Mouse (Mus musculus) ovary, adult 18-20 months (tissue): ENCODE measurements at regions not wholly inside any gene's neighbourhood (a gene's known extent, or its start where the extent isn't known, plus 50 kb on each side); places are given as distances from the start of the nearest gene placed in this dataset.
"Not testable (repeated sequence)": the region's sequence is repeated elsewhere in the genome, so short reads cannot be mapped to it uniquely, and the experiment has no call there.

ENCODE experiments used
- DNase-seq: peaks from one replicate; pipeline ENCODE4 v3.0.0; 2022; ENCODE audit warnings: low spot score, mixed read lengths

GRCm38 (mm10) chr16:9016040-9016761, 186.3 kb downstream of the 1810013L24Rik start:
- no peak for DNase-seq

- DNase-seq: no peak
Observed at GRCm38 (mm10) chr16:9016762-9017086, 186.8 kb downstream of the 1810013L24Rik start.

GRCm38 (mm10) chr16:9030717-9031116, 200.8 kb downstream of the 1810013L24Rik start:
- DNase-seq: no peak

GRCm38 (mm10) chr16:9043271-9043670, 213.4 kb downstream of the 1810013L24Rik start:
- no peak for DNase-seq

- no peak for DNase-seq
Observed at GRCm38 (mm10) chr16:9046864-9047263, 217.0 kb downstream of the 1810013L24Rik start.

GRCm38 (mm10) chr16:9054415-9054814, 224.5 kb downstream of the 1810013L24Rik start:
- no peak for DNase-seq

- no peak for DNase-seq
Observed at GRCm38 (mm10) chr16:9056430-9056829, 226.5 kb downstream of the 1810013L24Rik start.

- no peak for DNase-seq
Observed at GRCm38 (mm10) chr16:9071526-9071925, 241.6 kb downstream of the 1810013L24Rik start.

GRCm38 (mm10) chr16:9071956-9072355, 242.1 kb downstream of the 1810013L24Rik start:
- not testable (repeated sequence) for DNase-seq

- no peak for DNase-seq
Observed at GRCm38 (mm10) chr16:9074295-9074694, 244.4 kb downstream of the 1810013L24Rik start.

- no peak for DNase-seq
Observed at GRCm38 (mm10) chr16:9077451-9077850, 247.6 kb downstream of the 1810013L24Rik start.

- no peak for DNase-seq
Observed at GRCm38 (mm10) chr16:9078405-9078942, 248.6 kb downstream of the 1810013L24Rik start.

GRCm38 (mm10) chr16:9083040-9083439, 253.1 kb downstream of the 1810013L24Rik start:
- no peak for DNase-seq

- DNase-seq: no peak
Observed at GRCm38 (mm10) chr16:9083740-9084139, 253.8 kb downstream of the 1810013L24Rik start.

GRCm38 (mm10) chr16:9084581-9084980, 254.7 kb downstream of the 1810013L24Rik start:
- DNase-seq: no peak

GRCm38 (mm10) chr16:9085133-9085532, 255.2 kb downstream of the 1810013L24Rik start:
- DNase-seq: no peak

- no peak for DNase-seq
Observed at GRCm38 (mm10) chr16:9085977-9086376, 256.1 kb downstream of the 1810013L24Rik start.

GRCm38 (mm10) chr16:9091790-9092189, 261.9 kb downstream of the 1810013L24Rik start:
- no peak for DNase-seq

GRCm38 (mm10) chr16:9092191-9092848, 262.4 kb downstream of the 1810013L24Rik start:
- no peak for DNase-seq

GRCm38 (mm10) chr16:9093593-9093992, 263.7 kb downstream of the 1810013L24Rik start:
- no peak for DNase-seq

- no peak for DNase-seq
Observed at GRCm38 (mm10) chr16:9094201-9094600, 264.3 kb downstream of the 1810013L24Rik start.

GRCm38 (mm10) chr16:9106211-9106610, 276.3 kb downstream of the 1810013L24Rik start:
- no peak for DNase-seq

- DNase-seq: not testable (repeated sequence)
Observed at GRCm38 (mm10) chr16:9106676-9107075, 276.8 kb downstream of the 1810013L24Rik start.
